Mouse (Mus musculus): ENCODE results near the gene Olfr424. TPM values are rescaled to one million over a fixed set of nuclear protein-coding genes. Genes with fewer than 3 reads are reported as not detected.

Olfr424 gene
- polyA plus RNA-seq, 1 experiment from 2014 or later: not detected

DNA sequence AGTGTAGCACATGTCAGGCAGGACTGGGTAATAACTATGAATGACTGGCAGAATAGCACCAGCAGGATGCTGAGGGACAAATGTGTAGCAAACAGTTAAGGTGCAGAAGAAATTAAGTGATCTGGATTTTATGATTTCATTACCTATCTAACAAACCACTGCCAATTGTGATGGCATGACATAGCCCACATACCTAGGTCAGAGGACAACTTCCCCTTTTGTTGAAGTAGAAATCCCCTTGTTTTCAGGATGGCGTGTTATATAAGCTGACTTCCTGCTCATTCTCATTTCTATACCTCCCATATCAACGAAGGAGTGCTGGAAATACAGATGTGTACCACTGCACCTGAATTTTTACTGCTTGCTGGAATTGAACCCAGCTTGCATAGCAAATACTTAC is 10.1 kb downstream of the Olfr424 start:
- WGBS: 71% methylated on average over 2 of the region's 2 CpGs
- Histone ChIP-seq H3K9me3 (ENCODE audit: control insufficient read depth, low read length) (no peaks in the 10 kb centered on the region), H3K4me2 (replicated peaks; ENCODE audit: low read depth) (no peak overlapping the region), H3K9ac (ENCODE audit: low read length) (no peak overlapping the region), H3K27me3 (ENCODE audit: control insufficient read depth, insufficient read depth, low read length) (no peaks in the 10 kb centered on the region), H3K27ac (replicated peaks) (no peak overlapping the region), H3K36me3 (ENCODE audit: control insufficient read depth, insufficient read depth, low read length) (no peaks in the 10 kb centered on the region), H3K4me1 (replicated peaks; ENCODE audit: control insufficient read depth, insufficient read depth) (no peaks in the 10 kb centered on the region), H3K4me3 (ENCODE audit: low read depth, low read length) (no peak overlapping the region)
- no peak for DNase-seq (ENCODE audit: low spot score)
- TF ChIP-seq CTCF (IDR thresholded peaks at IDR 0.05; ENCODE audit: low read depth) (no peak), EP300 (optimal IDR thresholded peaks at IDR 0.05) (no peak)
- ATAC-seq (ENCODE audit: low FRiP score, low TSS enrichment): no peak

DNA sequence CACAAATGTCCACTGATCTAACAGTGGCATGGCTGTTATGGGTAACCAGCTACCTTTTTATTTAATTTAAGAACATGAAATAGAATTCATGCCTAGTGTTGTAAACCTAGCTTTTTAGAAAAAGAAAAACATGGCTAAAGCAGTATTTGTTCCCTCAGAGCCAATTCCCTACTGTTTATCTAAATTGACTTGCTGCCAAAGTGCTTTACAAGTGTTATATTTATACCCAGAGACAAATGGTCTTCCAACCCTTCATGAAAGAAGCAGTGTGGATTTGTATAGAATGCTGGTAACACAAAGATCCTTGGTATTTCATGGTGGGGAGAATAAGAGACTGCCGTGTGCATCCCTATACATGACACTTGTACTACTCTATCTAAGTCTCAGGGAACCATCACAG is 15.4 kb downstream of the Olfr424 start:
- Histone ChIP-seq H3K27me3 (ENCODE audit: control insufficient read depth, insufficient read depth, low read length) (no peaks in the 10 kb centered on the region), H3K4me3 (ENCODE audit: low read depth, low read length) (no peak overlapping the region), H3K36me3 (ENCODE audit: control insufficient read depth, insufficient read depth, low read length) (no peaks in the 10 kb centered on the region), H3K4me2 (replicated peaks; ENCODE audit: low read depth) (no peak overlapping the region), H3K27ac (replicated peaks) (no peak overlapping the region), H3K9me3 (ENCODE audit: control insufficient read depth, low read length) (no peaks in the 10 kb centered on the region), H3K4me1 (replicated peaks; ENCODE audit: control insufficient read depth, insufficient read depth) (no peaks in the 10 kb centered on the region), H3K9ac (ENCODE audit: low read length) (no peak overlapping the region)
- WGBS: 73% methylated on average over 1 of the region's 1 CpGs
- DNase-seq (ENCODE audit: low spot score) (no peak), ATAC-seq (ENCODE audit: low FRiP score, low TSS enrichment) (no peak)
- TF ChIP-seq CTCF (IDR thresholded peaks at IDR 0.05; ENCODE audit: low read depth) (no peak), EP300 (optimal IDR thresholded peaks at IDR 0.05) (no peak)

DNA sequence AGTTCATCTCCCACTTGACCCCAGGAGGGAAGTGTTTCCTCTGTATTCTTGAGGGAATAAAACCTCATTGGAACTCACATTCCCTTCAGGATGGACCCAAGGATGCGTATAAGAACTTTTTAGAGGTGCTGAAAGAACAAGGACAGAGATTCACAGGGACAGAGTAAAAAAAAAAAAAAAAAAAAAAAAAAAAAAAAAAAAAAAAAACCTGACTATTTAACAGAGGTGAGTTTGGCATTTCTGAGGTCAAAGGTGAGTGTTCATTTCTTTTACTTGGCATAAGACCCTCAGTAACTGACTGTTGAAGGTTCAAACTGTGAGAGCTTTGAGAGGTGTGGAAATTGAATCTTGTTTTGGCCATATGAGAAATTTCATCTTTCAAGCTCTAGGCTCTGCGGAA is 18.0 kb downstream of the Olfr424 start:
- WGBS: 91% methylated on average over 2 of the region's 2 CpGs
- no peaks in the 10 kb centered on the region for H3K4me1 ChIP-seq (replicated peaks; ENCODE audit: control insufficient read depth, insufficient read depth)
- DNase-seq (ENCODE audit: low spot score) (no peak), ATAC-seq (ENCODE audit: low FRiP score, low TSS enrichment) (no peak)
- H3K4me3 ChIP-seq (ENCODE audit: low read depth, low read length): no peak overlapping the region
- H3K27ac ChIP-seq (replicated peaks): no peak overlapping the region
- no peaks in the 10 kb centered on the region for H3K36me3 ChIP-seq (ENCODE audit: control insufficient read depth, insufficient read depth, low read length)
- no peak overlapping the region for H3K4me2 ChIP-seq (replicated peaks; ENCODE audit: low read depth)
- no peak for TF ChIP-seq EP300 (optimal IDR thresholded peaks at IDR 0.05)
- no peak for TF ChIP-seq CTCF (IDR thresholded peaks at IDR 0.05; ENCODE audit: low read depth)
- no peak overlapping the region for H3K9ac ChIP-seq (ENCODE audit: low read length)
- no peaks in the 10 kb centered on the region for H3K27me3 ChIP-seq (ENCODE audit: control insufficient read depth, insufficient read depth, low read length)
- no peaks in the 10 kb centered on the region for H3K9me3 ChIP-seq (ENCODE audit: control insufficient read depth, low read length)

DNA sequence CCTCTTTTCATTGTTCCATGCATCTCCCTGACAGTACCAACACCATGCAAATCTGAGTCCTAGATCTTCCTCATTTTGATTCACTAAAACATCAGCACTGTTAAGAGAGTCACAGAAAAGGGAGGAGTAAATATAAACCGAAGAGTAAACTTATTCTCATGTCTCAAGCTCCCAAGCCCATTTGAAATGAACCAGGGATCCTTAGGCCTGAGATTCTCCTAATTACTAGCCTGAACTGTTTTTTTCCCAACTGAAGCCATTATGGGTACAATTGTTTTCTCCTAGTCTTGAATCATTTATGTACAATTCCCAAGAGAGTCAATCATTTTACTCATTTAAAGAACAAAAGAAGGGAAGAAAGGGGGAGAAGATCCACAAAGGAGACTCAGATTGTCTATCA is 24.0 kb downstream of the Olfr424 start, which contains the start of gene Olfr420:
Olfr420 (plus strand) TSS at position 301 of the 400 bp plus-strand sequence.
- H3K27me3 ChIP-seq (ENCODE audit: control insufficient read depth, insufficient read depth, low read length): no peaks in the 10 kb centered on the region
- DNase-seq (ENCODE audit: low spot score) (no peak), ATAC-seq (ENCODE audit: low FRiP score, low TSS enrichment) (no peak)
- H3K9me3 ChIP-seq (ENCODE audit: control insufficient read depth, low read length): no peaks in the 10 kb centered on the region
- H3K4me3 ChIP-seq (ENCODE audit: low read depth, low read length): no peak within 1 kb of the TSS
- no peak within 1 kb of the TSS for H3K27ac ChIP-seq (replicated peaks)
- no peaks in the 10 kb centered on the region for H3K36me3 ChIP-seq (ENCODE audit: control insufficient read depth, insufficient read depth, low read length)
- no peak within 1 kb of the TSS for H3K9ac ChIP-seq (ENCODE audit: low read length)
- no peak within 1 kb of the TSS for H3K4me2 ChIP-seq (replicated peaks; ENCODE audit: low read depth)
- H3K4me1 ChIP-seq (replicated peaks; ENCODE audit: control insufficient read depth, insufficient read depth): no peaks in the 10 kb centered on the region
- TF ChIP-seq EP300 (optimal IDR thresholded peaks at IDR 0.05): no peak
- TF ChIP-seq CTCF (IDR thresholded peaks at IDR 0.05; ENCODE audit: low read depth): no peak
- 74% methylated on average over 1 of the region's 1 CpGs for WGBS

DNA sequence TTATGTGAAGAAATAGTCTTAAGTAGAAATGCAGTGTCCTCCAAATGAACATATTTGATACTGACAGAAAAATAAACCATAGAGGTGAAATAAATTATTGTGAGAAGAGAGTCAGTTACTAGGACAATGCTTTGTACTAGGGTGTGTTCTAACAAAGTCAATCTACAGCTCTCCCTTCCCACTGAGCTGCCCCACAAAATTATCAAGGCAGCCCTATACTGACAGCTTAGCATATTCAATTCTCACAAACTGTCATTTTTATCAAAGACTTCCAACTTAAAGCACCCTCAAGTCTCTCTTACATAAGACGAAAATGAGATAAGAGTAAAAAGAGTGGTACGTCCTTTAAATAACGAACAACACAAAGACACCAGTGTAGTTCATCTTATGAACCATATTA is 26.3 kb downstream of the Olfr424 start:
- no peak for DNase-seq (ENCODE audit: low spot score)
- ATAC-seq (ENCODE audit: low FRiP score, low TSS enrichment): no peak
- H3K4me2 ChIP-seq (replicated peaks; ENCODE audit: low read depth): no peak overlapping the region
- H3K4me1 ChIP-seq (replicated peaks; ENCODE audit: control insufficient read depth, insufficient read depth): no peaks in the 10 kb centered on the region
- H3K27ac ChIP-seq (replicated peaks): no peak overlapping the region
- no peaks in the 10 kb centered on the region for H3K9me3 ChIP-seq (ENCODE audit: control insufficient read depth, low read length)
- H3K36me3 ChIP-seq (ENCODE audit: control insufficient read depth, insufficient read depth, low read length): no peaks in the 10 kb centered on the region
- H3K9ac ChIP-seq (ENCODE audit: low read length): no peak overlapping the region
- TF ChIP-seq EP300 (optimal IDR thresholded peaks at IDR 0.05): no peak
- no peak for TF ChIP-seq CTCF (IDR thresholded peaks at IDR 0.05; ENCODE audit: low read depth)
- H3K4me3 ChIP-seq (ENCODE audit: low read depth, low read length): no peak overlapping the region
- no peaks in the 10 kb centered on the region for H3K27me3 ChIP-seq (ENCODE audit: control insufficient read depth, insufficient read depth, low read length)
- 80% methylated on average over 3 of the region's 3 CpGs for WGBS

DNA sequence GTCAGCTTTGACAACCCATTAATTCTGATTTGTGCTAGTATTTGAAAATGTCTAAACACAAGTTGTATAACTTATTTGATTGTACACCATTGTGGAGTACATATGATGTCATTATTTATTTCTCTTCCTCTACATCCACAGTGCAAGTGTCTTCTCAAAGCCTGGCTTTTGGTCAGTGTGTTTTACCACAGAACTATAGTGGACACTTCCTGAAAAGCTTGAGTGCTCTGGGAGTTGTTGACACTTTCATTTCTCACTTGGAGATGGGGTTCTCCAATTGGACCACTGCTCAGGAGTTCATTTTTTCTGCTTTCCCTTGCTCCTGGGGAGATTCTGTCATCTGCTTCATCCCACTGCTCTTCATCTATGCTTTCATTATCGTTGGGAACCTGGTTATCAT is 27.2 kb downstream of the Olfr424 start:
- no peaks in the 10 kb centered on the region for H3K36me3 ChIP-seq (ENCODE audit: control insufficient read depth, insufficient read depth, low read length)
- no peak overlapping the region for H3K9ac ChIP-seq (ENCODE audit: low read length)

More for the DNA sequence above, 27.2 kb downstream of the Olfr424 start:
- Histone ChIP-seq H3K4me2 (replicated peaks; ENCODE audit: low read depth) (no peak overlapping the region), H3K4me3 (ENCODE audit: low read depth, low read length) (no peak overlapping the region), H3K9me3 (ENCODE audit: control insufficient read depth, low read length) (no peaks in the 10 kb centered on the region), H3K27me3 (ENCODE audit: control insufficient read depth, insufficient read depth, low read length) (no peaks in the 10 kb centered on the region), H3K4me1 (replicated peaks; ENCODE audit: control insufficient read depth, insufficient read depth) (no peaks in the 10 kb centered on the region), H3K27ac (replicated peaks) (no peak overlapping the region)
- no peak for DNase-seq (ENCODE audit: low spot score)
- TF ChIP-seq CTCF (IDR thresholded peaks at IDR 0.05; ENCODE audit: low read depth): no peak
- TF ChIP-seq EP300 (optimal IDR thresholded peaks at IDR 0.05): no peak
- ATAC-seq (ENCODE audit: low FRiP score, low TSS enrichment): no peak
- 92% methylated on average over 1 of the region's 1 CpGs for WGBS
